Mouse (Mus musculus): ENCODE results near the gene Lyz2. TPM values are rescaled to one million over a fixed set of nuclear protein-coding genes. Genes with fewer than 3 reads are reported as not detected.

Gene Lyz2
- polyA plus RNA-seq, 1 experiment from 2014 or later, result 12.8 TPM

DNA sequence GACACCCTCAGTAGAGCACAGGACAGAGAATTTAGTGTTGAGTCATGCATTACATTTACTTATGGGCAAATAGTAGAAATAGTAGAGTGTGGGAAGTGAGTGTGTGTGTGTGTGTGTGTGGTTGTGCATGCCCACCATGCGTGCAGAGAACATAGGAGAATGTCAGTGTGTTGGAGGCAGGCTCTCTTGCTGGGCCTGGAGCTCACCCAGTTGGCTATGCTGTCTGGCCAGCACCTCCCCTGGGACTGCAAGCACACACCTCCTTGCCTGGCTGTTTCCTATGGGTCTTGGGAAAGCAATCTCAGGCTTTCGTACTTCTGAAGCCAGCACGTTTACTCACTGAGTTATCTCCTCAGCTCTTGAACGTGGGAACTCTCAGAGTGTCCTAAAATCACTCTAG, 47.3 kb downstream of the Lyz2 start:
- Histone ChIP-seq H3K27ac (ENCODE audit: low read depth, low read length) (no peak overlapping the region), H3K9ac (ENCODE audit: low read length) (no peak overlapping the region), H3K4me3 (ENCODE audit: low read depth, low read length) (no peak overlapping the region), H3K4me2 (no peak overlapping the region), H3K36me3 (ENCODE audit: control insufficient read depth, insufficient read depth, low read length) (no peaks in the 10 kb centered on the region), H3K27me3 (ENCODE audit: control insufficient read depth, insufficient read depth, low read length) (no peaks in the 10 kb centered on the region), H3K9me3 (ENCODE audit: control insufficient read depth, low read length) (no peaks in the 10 kb centered on the region), H3K4me1 (ENCODE audit: control insufficient read depth, insufficient read depth, low read length) (no peaks in the 10 kb centered on the region)
- WGBS, result 69% methylated on average over 4 of the region's 4 CpGs
- ATAC-seq (ENCODE audit: low FRiP score) (no peak), DNase-seq (ENCODE audit: low spot score, missing footprints) (no peak)

DNA sequence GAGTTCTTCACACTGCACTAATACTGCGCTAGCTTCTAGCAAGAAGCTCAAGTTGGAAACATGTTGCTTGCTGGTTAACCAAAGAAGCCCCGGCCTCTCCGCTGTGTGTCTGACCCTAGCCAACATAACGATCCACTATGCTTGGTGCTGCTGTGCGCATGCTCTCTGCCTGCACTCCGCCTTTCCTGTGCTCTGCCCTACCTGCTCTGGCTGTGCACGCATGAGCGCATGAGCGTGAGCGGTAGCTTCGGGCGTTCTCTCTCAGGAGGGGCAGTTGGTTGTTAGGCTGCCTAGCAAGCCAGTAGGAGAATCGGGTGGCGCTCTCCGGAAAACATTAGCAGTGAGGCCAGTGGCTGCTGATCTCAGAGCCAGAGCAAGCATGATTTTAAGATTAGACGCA, 52.3 kb downstream of the Lyz2 start:
- Histone ChIP-seq H3K4me2 (no peak overlapping the region), H3K9me3 (ENCODE audit: control insufficient read depth, low read length) (no peaks in the 10 kb centered on the region), H3K4me3 (ENCODE audit: low read depth, low read length) (no peak overlapping the region), H3K9ac (ENCODE audit: low read length) (no peak overlapping the region), H3K27ac (ENCODE audit: low read depth, low read length) (no peak overlapping the region), H3K27me3 (ENCODE audit: control insufficient read depth, insufficient read depth, low read length) (no peaks in the 10 kb centered on the region), H3K36me3 (ENCODE audit: control insufficient read depth, insufficient read depth, low read length) (no peaks in the 10 kb centered on the region), H3K4me1 (ENCODE audit: control insufficient read depth, insufficient read depth, low read length) (0 out of 2 replicates have a peak, but pooled peaks cover 1% of the 10 kb centered on the region)
- WGBS, result 75% methylated on average over 16 of the region's 16 CpGs
- DNase-seq (ENCODE audit: low spot score, missing footprints), result no peak
- ATAC-seq (ENCODE audit: low FRiP score), result no peak

Other genes starting within 250 kb of the Lyz2 start
- 0.15 TPM in 1 of 2 replicates, not detected in the other for gene Lrrc10, start 237.0 kb downstream of the Lyz2 start, polyA plus RNA-seq (2014; fragmentation: Nextera tagmentation; extraction: Ambion mirVana)
- 337 and 338 TPM in 2 replicates for gene Cct2, start 218.5 kb downstream of the Lyz2 start, polyA plus RNA-seq (2014; fragmentation: Nextera tagmentation; extraction: Ambion mirVana)
- 27.1 and 28.5 TPM in 2 replicates for gene Frs2, start 133.8 kb downstream of the Lyz2 start, polyA plus RNA-seq (2014; fragmentation: Nextera tagmentation; extraction: Ambion mirVana)
- gene Yeats4, start 57.8 kb downstream of the Lyz2 start, polyA plus RNA-seq (2014; fragmentation: Nextera tagmentation; extraction: Ambion mirVana), result 173 and 194 TPM in 2 replicates
- gene 9530003J23Rik, start 43.6 kb downstream of the Lyz2 start, polyA plus RNA-seq (2014; fragmentation: Nextera tagmentation; extraction: Ambion mirVana), result 0.14 TPM in 1 of 2 replicates, not detected in the other
- gene Lyz1, start 10.5 kb upstream of the Lyz2 start, polyA plus RNA-seq (2014; fragmentation: Nextera tagmentation; extraction: Ambion mirVana), result not detected in 2 replicates
- 235 and 238 TPM in 2 replicates for gene Cpsf6, start 97.7 kb upstream of the Lyz2 start, polyA plus RNA-seq (2014; fragmentation: Nextera tagmentation; extraction: Ambion mirVana)

Data from midbrain, embryonic 11.5 days (tissue).